Mouse (Mus musculus) heart, embryonic 10.5 days (tissue): ENCODE measurements around the gene Spata9. TPM values are rescaled to one million over a fixed set of nuclear protein-coding genes. Genes with fewer than 3 reads are reported as not detected.

Source experiments
- DNase-seq: peaks from one replicate; pipeline ENCODE4 v3.0.0-alpha.2; 2017; ENCODE audit warnings: low spot score
- H3K27ac ChIP-seq: fragments of 300-500 bp; sonication (generic); 2 replicates; pipeline ENCODE4 v1.5.1; 2016; ENCODE audit warnings: mild to moderate bottlenecking
- H3K27me3 ChIP-seq: fragments of 300-500 bp; sonication (generic); 2 replicates; pipeline ENCODE4 v1.6.1; 2016; ENCODE audit warnings: mild to moderate bottlenecking; ENCODE audit not compliant: poor library complexity, insufficient read depth, severe bottlenecking
- H3K36me3 ChIP-seq: fragments of 300-500 bp; sonication (generic); 2 replicates; pipeline ENCODE4 v1.6.1; 2016; ENCODE audit warnings: mild to moderate bottlenecking, moderate library complexity
- H3K4me1 ChIP-seq: fragments of 300-500 bp; sonication (generic); 2 replicates; pipeline ENCODE4 v1.6.1; 2016; ENCODE audit warnings: mild to moderate bottlenecking
- H3K4me3 ChIP-seq: fragments of 300-500 bp; sonication (generic); 2 replicates; pipeline ENCODE4 v1.5.1; 2016; ENCODE audit warnings: mild to moderate bottlenecking, moderate library complexity
- H3K9me3 ChIP-seq: fragments of 300-500 bp; sonication (generic); 2 replicates; pipeline ENCODE4 v1.6.1; 2016; ENCODE audit warnings: mild to moderate bottlenecking, moderate library complexity
- WGBS: fragments of 180-500 bp; shearing (Covaris S2); methylation state at CpG from one replicate; pipeline ENCODE4 v1.1.7; 2016; 5-methylcytosine and 5-hydroxymethylcytosine counted together
- polyA plus RNA-seq: library from polyadenylated mRNA; unstranded; fragments of >200 nt; fragmentation: Nextera tagmentation; extraction: Ambion mirVana; gene quantifications from 2 replicates; pipeline ENCODE4 v1.2.1, GENCODE M21; 2016

The Spata9 gene
- polyA plus RNA-seq, 1 experiment from 2014 or later = 0.34 TPM

GRCm38 (mm10) chr13:75944044-75944820 lies 22.7 kb upstream of the Spata9 start:
- H3K4me1 ChIP-seq = peaks cover 7% of the 10 kb centered on the region
- no peaks in the 10 kb centered on the region for H3K27me3 ChIP-seq
- peak overlapping the region; percentile 86 for H3K4me3 ChIP-seq
- peaks cover 6% of the 10 kb centered on the region for H3K36me3 ChIP-seq
- DNase-seq = no peak
- 3% methylated on average over 7 of the region's 7 CpGs for WGBS
- no peaks in the 10 kb centered on the region for H3K9me3 ChIP-seq
- peak overlapping the region; percentile 99 for H3K27ac ChIP-seq

- Histone ChIP-seq H3K4me1 (0 out of 2 replicates have a peak, but pooled peaks cover 3% of the 10 kb centered on the region), H3K27ac (no peak overlapping the region), H3K27me3 (no peaks in the 10 kb centered on the region), H3K4me3 (no peak overlapping the region), H3K36me3 (no peaks in the 10 kb centered on the region), H3K9me3 (no peaks in the 10 kb centered on the region)
- DNase-seq = no peak
- WGBS = 51% methylated on average over 1 of the region's 1 CpGs
Observed at GRCm38 (mm10) chr13:75950295-75950694, 16.7 kb upstream of the Spata9 start.

GRCm38 (mm10) chr13:75955357-75955992 lies 11.5 kb upstream of the Spata9 start:
- no peak overlapping the region for H3K4me3 ChIP-seq
- no peaks in the 10 kb centered on the region for H3K4me1 ChIP-seq
- no peaks in the 10 kb centered on the region for H3K27me3 ChIP-seq
- H3K27ac ChIP-seq = no peak overlapping the region
- H3K36me3 ChIP-seq = no peaks in the 10 kb centered on the region
- H3K9me3 ChIP-seq = no peaks in the 10 kb centered on the region
- DNase-seq = no peak

GRCm38 (mm10) chr13:75974481-75974880 lies 7.5 kb downstream of the Spata9 start:
- Histone ChIP-seq H3K4me1 (no peaks in the 10 kb centered on the region), H3K27me3 (no peaks in the 10 kb centered on the region), H3K36me3 (no peaks in the 10 kb centered on the region), H3K9me3 (no peaks in the 10 kb centered on the region), H3K4me3 (no peak overlapping the region), H3K27ac (no peak overlapping the region)
- no peak for DNase-seq
- WGBS = 73% methylated on average over 2 of the region's 2 CpGs

GRCm38 (mm10) chr13:75975629-75976028 lies 8.7 kb downstream of the Spata9 start:
- no peaks in the 10 kb centered on the region for H3K27me3 ChIP-seq
- H3K27ac ChIP-seq = no peak overlapping the region
- no peak overlapping the region for H3K4me3 ChIP-seq
- H3K4me1 ChIP-seq = no peaks in the 10 kb centered on the region
- no peak for DNase-seq
- H3K9me3 ChIP-seq = no peaks in the 10 kb centered on the region
- no peaks in the 10 kb centered on the region for H3K36me3 ChIP-seq
- 71% methylated on average over 1 of the region's 1 CpGs for WGBS

GRCm38 (mm10) chr13:75976218-75976617 lies 9.3 kb downstream of the Spata9 start:
- no peak for DNase-seq
- Histone ChIP-seq H3K36me3 (no peaks in the 10 kb centered on the region), H3K27ac (no peak overlapping the region), H3K4me3 (no peak overlapping the region), H3K9me3 (no peaks in the 10 kb centered on the region), H3K4me1 (no peaks in the 10 kb centered on the region), H3K27me3 (no peaks in the 10 kb centered on the region)
- WGBS = 79% methylated on average over 2 of the region's 2 CpGs

- Histone ChIP-seq H3K4me1 (no peaks in the 10 kb centered on the region), H3K27me3 (no peaks in the 10 kb centered on the region), H3K27ac (no peak overlapping the region), H3K4me3 (no peak overlapping the region), H3K9me3 (no peaks in the 10 kb centered on the region), H3K36me3 (no peaks in the 10 kb centered on the region)
- no peak for DNase-seq
- 86% methylated on average over 2 of the region's 2 CpGs for WGBS
Observed at GRCm38 (mm10) chr13:75976649-75977048, 9.7 kb downstream of the Spata9 start.

- no peak overlapping the region for H3K27ac ChIP-seq
- H3K36me3 ChIP-seq = no peaks in the 10 kb centered on the region
- DNase-seq = no peak
Observed at GRCm38 (mm10) chr13:75981901-75982300, 15.0 kb downstream of the Spata9 start.

GRCm38 (mm10) chr13:75988096-75988495 lies 21.1 kb downstream of the Spata9 start:
- no peak for DNase-seq
- Histone ChIP-seq H3K27ac (no peak overlapping the region), H3K9me3 (no peaks in the 10 kb centered on the region), H3K27me3 (no peaks in the 10 kb centered on the region), H3K36me3 (no peaks in the 10 kb centered on the region), H3K4me1 (no peaks in the 10 kb centered on the region), H3K4me3 (no peak overlapping the region)
- 68% methylated on average over 1 of the region's 1 CpGs for WGBS

More at GRCm38 (mm10) chr13:75981901-75982300, 15.0 kb downstream of the Spata9 start:
- Histone ChIP-seq H3K4me3 (no peak overlapping the region), H3K9me3 (no peaks in the 10 kb centered on the region), H3K27me3 (no peaks in the 10 kb centered on the region), H3K4me1 (no peaks in the 10 kb centered on the region)

- Histone ChIP-seq H3K27ac (no peak overlapping the region), H3K36me3 (no peaks in the 10 kb centered on the region), H3K27me3 (no peaks in the 10 kb centered on the region), H3K9me3 (no peaks in the 10 kb centered on the region), H3K4me1 (no peaks in the 10 kb centered on the region), H3K4me3 (no peak overlapping the region)
- no peak for DNase-seq
- WGBS = 73% methylated on average over 9 of the region's 9 CpGs
Observed at GRCm38 (mm10) chr13:75992169-75993028, 25.4 kb downstream of the Spata9 start.

- DNase-seq = no peak
- no peak overlapping the region for H3K27ac ChIP-seq
- no peaks in the 10 kb centered on the region for H3K27me3 ChIP-seq
- H3K4me1 ChIP-seq = no peaks in the 10 kb centered on the region
- WGBS = 77% methylated on average over 3 of the region's 3 CpGs
- peaks cover 18% of the 10 kb centered on the region; the same call in 1 of the 2 replicates for H3K36me3 ChIP-seq
- no peak overlapping the region for H3K4me3 ChIP-seq
- no peaks in the 10 kb centered on the region for H3K9me3 ChIP-seq
Observed at GRCm38 (mm10) chr13:76003272-76003671, 36.3 kb downstream of the Spata9 start.

- WGBS = 44% methylated on average over 2 of the region's 2 CpGs
- Histone ChIP-seq H3K27ac (no peak overlapping the region), H3K9me3 (no peaks in the 10 kb centered on the region), H3K4me1 (no peaks in the 10 kb centered on the region), H3K27me3 (no peaks in the 10 kb centered on the region), H3K36me3 (no peaks in the 10 kb centered on the region), H3K4me3 (no peak overlapping the region)
- DNase-seq = no peak
Observed at GRCm38 (mm10) chr13:76014511-76014910, 47.6 kb downstream of the Spata9 start.

GRCm38 (mm10) chr13:76017465-76017864 lies 50.5 kb downstream of the Spata9 start:
- Histone ChIP-seq H3K27me3 (no peaks in the 10 kb centered on the region), H3K27ac (peak overlapping the region; percentile 97), H3K9me3 (no peaks in the 10 kb centered on the region), H3K4me3 (peak overlapping the region; percentile 83), H3K4me1 (no peaks in the 10 kb centered on the region), H3K36me3 (no peaks in the 10 kb centered on the region)
- 63% methylated on average over 4 of the region's 4 CpGs for WGBS
- DNase-seq = no peak
